Mouse (Mus musculus): ENCODE measurements at regions not wholly inside any gene's neighbourhood (a gene's known extent, or its start where the extent isn't known, plus 50 kb on each side); places are given as distances from the start of the nearest gene placed in this dataset.

- DNase-seq = no peak
These were observed 123.8 kb upstream of the Atp2b1 start for GRCm38 (mm10) chr10:98790456-98790855.

GRCm38 (mm10) chr10:98792019-98792741 lies 122.0 kb upstream of the Atp2b1 start:
- DNase-seq = no peak

- no peak for DNase-seq
These were observed 120.2 kb upstream of the Atp2b1 start for GRCm38 (mm10) chr10:98793926-98794536.

GRCm38 (mm10) chr10:98796016-98796415 lies 118.2 kb upstream of the Atp2b1 start:
- no peak for DNase-seq

GRCm38 (mm10) chr10:98798634-98799415 lies 115.4 kb upstream of the Atp2b1 start:
- DNase-seq = no peak

GRCm38 (mm10) chr10:98799830-98800229 lies 114.4 kb upstream of the Atp2b1 start:
- DNase-seq = no peak

GRCm38 (mm10) chr10:98800949-98801348 lies 113.3 kb upstream of the Atp2b1 start:
- no peak for DNase-seq

GRCm38 (mm10) chr10:98805013-98805412 lies 109.2 kb upstream of the Atp2b1 start:
- no peak for DNase-seq

GRCm38 (mm10) chr10:98806798-98807535 lies 107.2 kb upstream of the Atp2b1 start:
- DNase-seq = no peak

- DNase-seq = no peak
These were observed 105.6 kb upstream of the Atp2b1 start for GRCm38 (mm10) chr10:98808644-98809043.

- no peak for DNase-seq
These were observed 85.2 kb upstream of the Atp2b1 start for GRCm38 (mm10) chr10:98829051-98829450.

GRCm38 (mm10) chr10:98831488-98831887 lies 82.7 kb upstream of the Atp2b1 start:
- no peak for DNase-seq

GRCm38 (mm10) chr10:98837289-98838181 lies 76.7 kb upstream of the Atp2b1 start:
- DNase-seq = no peak

GRCm38 (mm10) chr10:98838926-98839679 lies 75.1 kb upstream of the Atp2b1 start:
- no peak for DNase-seq

- DNase-seq = no peak
These were observed 74.2 kb upstream of the Atp2b1 start for GRCm38 (mm10) chr10:98839963-98840362.

- no peak for DNase-seq
These were observed 73.8 kb upstream of the Atp2b1 start for GRCm38 (mm10) chr10:98840411-98840810.

GRCm38 (mm10) chr10:98840957-98841831 lies 73.0 kb upstream of the Atp2b1 start:
- no peak for DNase-seq

- DNase-seq = no peak
These were observed 72.3 kb upstream of the Atp2b1 start for GRCm38 (mm10) chr10:98841860-98842259.

- DNase-seq = no peak
These were observed 71.5 kb upstream of the Atp2b1 start for GRCm38 (mm10) chr10:98842721-98843120.

- DNase-seq = no peak
These were observed 64.4 kb upstream of the Atp2b1 start for GRCm38 (mm10) chr10:98849851-98850250.

Data from cerebellum, adult 9-11 months (tissue).